Mouse (Mus musculus): Measurements from ENCODE around the gene Flywch1. TPM values are rescaled to one million over a fixed set of nuclear protein-coding genes. Genes with fewer than 3 reads are reported as not detected.

The Flywch1 gene
- polyA plus RNA-seq, 1 experiment from 2014 or later: 13.0 TPM

DNA sequence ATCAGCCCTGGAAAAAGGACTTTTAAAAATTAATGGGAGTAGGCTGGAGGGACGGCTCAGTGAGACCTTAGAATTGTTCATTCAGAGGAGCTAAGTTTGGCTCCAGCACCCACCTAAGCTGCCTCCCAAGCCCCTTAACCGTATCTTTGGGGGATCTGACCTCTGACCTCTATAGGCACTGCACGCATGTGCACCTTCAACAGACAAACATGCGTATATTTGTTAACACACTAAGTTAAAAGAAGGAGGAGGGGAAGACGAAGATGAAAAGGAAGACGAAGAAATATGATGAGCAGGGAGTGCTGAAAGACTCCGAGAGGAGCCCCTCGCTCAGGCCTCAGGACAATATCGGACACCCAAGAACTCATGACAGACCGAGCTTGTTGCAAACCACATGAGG, 30.2 kb upstream of the Flywch1 start:
- WGBS (ENCODE audit: insufficient replicate concordance): 82% methylated on average over 10 of the region's 10 CpGs
- peak overlapping the region; percentile 22; the same call in 1 of the 2 replicates for H3K9ac ChIP-seq
- peak overlapping the region; percentile 82 for H3K4me2 ChIP-seq
- DNase-seq (no peak), ATAC-seq (ENCODE audit: low read depth) (no peak)
- H3K27ac ChIP-seq: no peak overlapping the region
- peak overlapping the region; percentile 94 for H3K4me3 ChIP-seq (replicated peaks)
- no peaks in the 10 kb centered on the region for H3K9me3 ChIP-seq (replicated peaks)
- no peaks in the 10 kb centered on the region for H3K27me3 ChIP-seq
- H3K36me3 ChIP-seq: peaks cover 1% of the 10 kb centered on the region
- peaks cover 30% of the 10 kb centered on the region for H3K4me1 ChIP-seq (replicated peaks)

DNA sequence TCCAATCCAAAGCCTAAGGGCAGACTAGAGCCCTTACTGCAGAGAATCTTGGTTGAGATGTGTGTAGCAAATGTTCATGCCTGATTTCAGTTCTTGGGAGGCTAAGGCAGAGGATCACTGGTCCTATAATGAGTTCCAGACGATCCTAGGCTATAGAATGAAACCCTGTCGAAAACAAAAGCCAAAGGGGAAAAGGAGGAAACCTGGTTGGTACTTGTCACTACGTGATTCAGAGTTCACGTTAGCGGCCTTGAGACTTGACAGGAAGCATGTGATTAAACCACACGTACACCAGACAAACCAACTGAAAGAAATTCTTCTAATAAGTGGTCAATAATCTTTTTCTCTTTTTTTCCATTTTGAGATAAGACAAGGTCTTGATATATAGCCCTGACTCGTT, 25.9 kb upstream of the Flywch1 start:
- 38% methylated on average over 7 of the region's 7 CpGs for WGBS (ENCODE audit: insufficient replicate concordance)
- H3K36me3 ChIP-seq: no peaks in the 10 kb centered on the region
- no peaks in the 10 kb centered on the region for H3K9me3 ChIP-seq (replicated peaks)
- DNase-seq: no peak
- H3K4me3 ChIP-seq (replicated peaks): no peak overlapping the region
- H3K27ac ChIP-seq: no peak overlapping the region
- no peak overlapping the region for H3K9ac ChIP-seq
- ATAC-seq (ENCODE audit: low read depth): no peak
- H3K27me3 ChIP-seq: no peaks in the 10 kb centered on the region
- no peak overlapping the region for H3K4me2 ChIP-seq
- peaks cover 8% of the 10 kb centered on the region for H3K4me1 ChIP-seq (replicated peaks)

DNA sequence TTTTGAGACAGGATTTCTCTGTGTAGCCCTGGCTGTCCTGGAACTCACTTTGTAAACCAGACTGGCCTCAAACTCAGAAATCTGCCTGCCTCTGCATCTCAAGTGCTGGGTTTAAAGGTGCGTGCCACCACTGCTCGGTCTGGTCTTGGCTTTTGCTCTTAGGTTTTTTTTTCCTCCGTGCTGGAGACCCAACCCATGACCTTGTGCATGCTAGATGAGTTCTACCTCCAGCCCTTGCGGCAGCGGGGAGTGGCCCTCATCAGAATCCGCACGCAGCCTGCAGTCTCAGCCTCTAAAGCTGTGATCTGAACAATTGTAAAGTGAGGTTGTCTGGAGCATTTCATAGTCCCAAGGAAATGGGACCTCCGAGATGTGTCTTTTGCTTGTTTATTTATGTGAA, 23.9 kb upstream of the Flywch1 start:
- ATAC-seq (ENCODE audit: low read depth) (no peak), DNase-seq (no peak)
- H3K27me3 ChIP-seq: no peaks in the 10 kb centered on the region
- no peak overlapping the region for H3K4me3 ChIP-seq (replicated peaks)
- H3K9me3 ChIP-seq (replicated peaks): no peaks in the 10 kb centered on the region
- H3K4me1 ChIP-seq (replicated peaks): peaks cover 19% of the 10 kb centered on the region
- WGBS (ENCODE audit: insufficient replicate concordance): 79% methylated on average over 8 of the region's 8 CpGs
- no peak overlapping the region for H3K4me2 ChIP-seq
- H3K9ac ChIP-seq: no peak overlapping the region
- H3K36me3 ChIP-seq: no peaks in the 10 kb centered on the region
- no peak overlapping the region for H3K27ac ChIP-seq

DNA sequence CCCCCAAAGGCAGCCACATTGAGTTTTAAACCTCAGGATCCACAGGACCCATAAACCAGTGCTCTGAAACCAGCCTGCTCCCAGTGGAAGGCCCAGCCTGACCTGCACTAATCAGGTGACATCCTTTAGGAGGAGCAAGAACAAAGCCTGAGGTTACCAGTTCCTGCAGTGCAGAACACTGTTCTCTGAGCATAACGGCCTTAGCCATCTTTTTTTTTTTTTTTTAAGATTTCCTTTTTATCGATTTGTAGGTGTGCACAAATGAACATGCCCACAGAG, 19.6 kb upstream of the Flywch1 start:
- H3K4me2 ChIP-seq: peak overlapping the region; percentile 86
- H3K27ac ChIP-seq: peak overlapping the region; percentile 75; the same call in 1 of the 2 replicates
- peak overlapping the region; percentile 65 for H3K4me3 ChIP-seq (replicated peaks)
- H3K4me1 ChIP-seq (replicated peaks): peaks cover 40% of the 10 kb centered on the region
- WGBS (ENCODE audit: insufficient replicate concordance): 50% methylated on average over 2 of the region's 2 CpGs
- no peaks in the 10 kb centered on the region for H3K36me3 ChIP-seq
- H3K9ac ChIP-seq: peak overlapping the region; percentile 83
- no peaks in the 10 kb centered on the region for H3K9me3 ChIP-seq (replicated peaks)
- H3K27me3 ChIP-seq: no peaks in the 10 kb centered on the region
- no peak; the same call in 1 of the 2 replicates for ATAC-seq (ENCODE audit: low read depth)
- DNase-seq: no peak

DNA sequence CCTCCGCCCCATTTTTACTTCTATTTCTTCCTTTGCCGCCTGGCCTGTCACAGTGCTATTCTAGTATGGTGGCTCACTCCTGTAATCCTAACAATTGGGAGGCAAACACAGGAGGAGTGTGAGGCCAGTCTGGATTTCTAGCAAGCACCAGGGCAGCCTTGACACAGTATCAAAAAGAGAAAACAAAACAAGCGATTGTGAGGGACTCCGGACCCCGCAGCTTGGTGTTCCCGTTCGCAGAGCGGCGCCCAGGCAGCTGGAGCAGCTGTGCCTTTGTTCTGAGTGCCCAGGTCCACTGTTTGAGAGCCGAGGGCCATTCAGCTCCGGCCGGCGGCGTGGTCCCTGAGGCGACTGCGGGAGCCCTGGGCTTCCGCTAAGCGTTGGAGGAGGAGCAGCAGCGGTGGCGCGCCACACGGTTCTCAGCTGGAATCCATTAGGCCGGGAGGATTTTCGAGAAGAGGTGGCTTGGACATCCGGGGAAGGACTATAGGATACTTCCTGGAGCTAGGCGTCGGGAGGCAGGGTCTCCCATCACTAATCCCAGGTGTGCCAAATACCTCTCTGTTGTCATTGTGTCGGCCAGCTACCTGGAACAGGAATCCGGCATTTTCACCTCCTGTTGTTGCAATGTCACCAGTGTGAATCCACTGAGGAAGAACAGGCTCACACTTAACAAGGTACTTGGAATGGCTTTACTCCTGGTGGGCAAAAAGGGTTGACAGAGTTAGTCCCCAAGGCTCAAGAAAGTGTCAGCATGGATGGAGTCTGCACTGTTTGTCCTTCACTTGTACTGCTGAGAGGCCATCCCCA, 19.1 kb upstream of the Flywch1 start, which contains the start of gene Srrm2:
Gene Srrm2 (plus strand): TSS at position 264 of the 810 bp plus-strand sequence.
- DNase-seq (no peak), ATAC-seq (ENCODE audit: low read depth) (peak; percentile 54)
- Histone ChIP-seq H3K27me3 (peaks cover 2% of the 10 kb centered on the region; the same call in 1 of the 2 replicates), H3K4me2 (peak within 1 kb of the TSS; percentile 86), H3K4me3 (replicated peaks) (peak within 1 kb of the TSS; percentile 65), H3K36me3 (no peaks in the 10 kb centered on the region), H3K27ac (peak within 1 kb of the TSS; percentile 75), H3K9me3 (replicated peaks) (no peaks in the 10 kb centered on the region), H3K9ac (peak within 1 kb of the TSS; percentile 83), H3K4me1 (replicated peaks) (peaks cover 45% of the 10 kb centered on the region)
- WGBS (ENCODE audit: insufficient replicate concordance): 4% methylated on average over 29 of the region's 29 CpGs

DNA sequence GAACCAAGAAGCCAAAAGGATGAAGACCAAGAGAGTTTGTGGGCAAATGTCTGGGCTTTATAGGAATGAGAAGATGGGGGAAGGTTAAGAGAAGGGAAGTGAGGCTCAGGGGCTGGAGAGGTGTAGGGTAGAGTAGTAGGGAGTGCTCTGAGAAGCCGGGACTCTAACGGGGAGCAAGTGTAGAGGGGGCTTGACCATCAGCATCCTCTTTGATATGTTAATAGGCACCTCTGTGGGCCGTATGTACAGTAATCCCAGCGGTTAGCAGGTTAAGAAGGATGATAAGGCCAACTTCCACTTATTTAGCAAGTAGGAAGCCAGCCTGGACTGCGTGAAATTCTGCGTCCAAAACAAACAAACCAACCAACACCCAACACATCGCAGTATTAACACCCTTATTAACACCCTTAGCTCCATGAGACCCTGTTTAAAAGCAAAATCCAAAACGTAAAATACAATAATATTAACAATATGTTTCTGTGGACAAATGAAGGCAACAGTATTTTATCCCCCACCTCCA, 18.4 kb upstream of the Flywch1 start:
- peak overlapping the region; percentile 65 for H3K4me3 ChIP-seq (replicated peaks)
- H3K4me2 ChIP-seq: peak overlapping the region; percentile 86
- DNase-seq: no peak
- peak overlapping the region; percentile 75 for H3K27ac ChIP-seq
- ATAC-seq (ENCODE audit: low read depth): peak; percentile 9; the same call in 1 of the 2 replicates
- WGBS (ENCODE audit: insufficient replicate concordance): 12% methylated on average over 8 of the region's 8 CpGs
- no peaks in the 10 kb centered on the region for H3K36me3 ChIP-seq
- peak overlapping the region; percentile 83 for H3K9ac ChIP-seq
- peaks cover 7% of the 10 kb centered on the region; the same call in 1 of the 2 replicates for H3K27me3 ChIP-seq
- H3K9me3 ChIP-seq (replicated peaks): no peaks in the 10 kb centered on the region
- peaks cover 48% of the 10 kb centered on the region for H3K4me1 ChIP-seq (replicated peaks)

DNA sequence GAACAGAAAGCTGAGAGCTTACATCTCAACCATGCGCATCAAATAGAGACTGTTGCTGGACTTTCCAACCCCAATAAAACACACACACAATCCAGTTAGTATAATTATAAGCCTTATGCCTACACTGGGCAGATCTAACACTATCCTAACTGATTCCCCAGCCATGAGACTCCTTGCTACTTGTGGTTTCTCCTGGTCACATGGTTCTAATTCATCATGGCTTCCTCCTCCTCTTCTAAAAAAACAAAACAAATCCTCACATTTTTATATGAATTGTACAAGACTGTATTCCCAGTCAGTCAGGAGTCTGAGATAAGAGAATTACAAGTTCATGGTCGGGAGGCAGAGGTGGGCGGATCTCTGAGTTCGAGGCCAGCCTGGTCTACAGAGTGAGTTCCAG, 17.6 kb upstream of the Flywch1 start:
- no peak overlapping the region for H3K4me2 ChIP-seq
- H3K9ac ChIP-seq: no peak overlapping the region
- H3K36me3 ChIP-seq: no peaks in the 10 kb centered on the region
- peaks cover 7% of the 10 kb centered on the region; the same call in 1 of the 2 replicates for H3K27me3 ChIP-seq
- H3K9me3 ChIP-seq (replicated peaks): no peaks in the 10 kb centered on the region
- ATAC-seq (ENCODE audit: low read depth): no peak
- WGBS (ENCODE audit: insufficient replicate concordance): 52% methylated on average over 4 of the region's 4 CpGs
- no peak for DNase-seq
- H3K27ac ChIP-seq: no peak overlapping the region
- H3K4me3 ChIP-seq (replicated peaks): no peak overlapping the region
- peaks cover 48% of the 10 kb centered on the region for H3K4me1 ChIP-seq (replicated peaks)

DNA sequence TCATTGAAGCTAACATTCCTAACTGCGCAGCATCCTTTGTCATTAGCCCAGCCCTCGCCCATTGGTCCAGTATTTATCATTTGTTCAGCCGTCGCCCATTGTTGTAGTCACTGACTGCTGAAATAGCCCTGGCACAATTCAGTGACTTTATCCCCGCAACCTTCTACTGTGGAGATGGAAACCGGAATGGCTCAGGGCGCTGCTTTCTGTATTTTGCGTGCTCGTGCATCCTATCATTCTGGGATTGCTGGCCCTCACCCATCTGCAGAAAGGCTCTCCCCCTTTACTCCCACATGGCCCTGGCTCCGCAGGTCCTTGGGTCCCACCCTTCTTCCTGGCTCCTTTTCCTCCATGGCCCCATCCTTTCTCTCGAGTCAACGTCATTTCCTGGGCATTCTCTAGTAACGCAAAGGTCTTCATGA, 15.1 kb upstream of the Flywch1 start:
- WGBS (ENCODE audit: insufficient replicate concordance): 35% methylated on average over 13 of the region's 13 CpGs
- Histone ChIP-seq H3K9me3 (replicated peaks) (no peaks in the 10 kb centered on the region), H3K36me3 (no peaks in the 10 kb centered on the region), H3K4me1 (replicated peaks) (peaks cover 40% of the 10 kb centered on the region), H3K27me3 (peaks cover 7% of the 10 kb centered on the region; the same call in 1 of the 2 replicates), H3K4me2 (peak overlapping the region; percentile 95), H3K9ac (peak overlapping the region; percentile 72; the same call in 1 of the 2 replicates), H3K4me3 (replicated peaks) (peak overlapping the region; percentile 65), H3K27ac (no peak overlapping the region)
- ATAC-seq (ENCODE audit: low read depth) (no peak), DNase-seq (no peak)

DNA sequence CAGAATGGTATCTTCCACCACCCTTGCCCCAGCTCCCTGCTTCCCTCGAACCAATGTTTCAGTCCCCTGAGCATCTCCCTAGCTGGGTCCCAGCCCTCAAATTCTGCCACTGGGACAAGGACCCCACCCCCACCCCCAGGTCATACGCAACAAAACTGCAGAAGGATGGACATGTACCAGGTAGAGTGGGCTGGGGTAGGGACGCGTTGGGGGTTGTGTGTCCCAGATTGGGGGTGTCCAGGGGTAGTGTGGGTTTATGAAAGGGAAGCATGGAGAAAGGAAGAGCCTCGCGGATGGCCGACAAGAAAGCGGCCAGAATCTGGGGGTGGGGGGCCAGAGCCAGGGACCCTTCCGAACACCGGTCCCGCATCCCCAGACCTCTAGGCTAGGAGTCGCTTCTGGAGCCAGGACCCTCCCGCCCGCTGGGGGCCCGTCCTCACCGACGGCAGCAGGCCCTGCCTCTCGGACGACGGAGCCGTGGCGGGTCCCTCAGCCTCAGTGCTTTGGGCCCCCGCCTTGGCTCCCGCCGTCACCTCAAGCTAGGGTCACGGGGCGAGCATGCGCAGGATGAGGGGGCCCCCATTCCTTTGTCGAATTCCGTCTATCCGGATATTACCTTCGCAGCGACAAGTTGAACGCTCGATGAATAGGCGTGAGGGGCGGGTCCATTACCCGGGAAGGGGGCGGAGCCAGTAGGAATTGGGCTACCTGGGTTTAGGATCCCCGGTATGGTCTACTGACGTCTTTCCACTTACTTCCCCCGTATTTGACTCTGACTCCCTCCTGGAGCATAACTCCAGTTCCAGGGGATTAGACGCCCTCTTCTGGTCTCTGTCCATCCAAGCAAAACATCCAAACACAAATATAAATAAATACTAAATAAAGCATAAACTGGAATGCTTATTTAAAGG, 14.4 kb upstream of the Flywch1 start, which contains the start of gene Flywch2:
Gene Flywch2 (minus strand): TSS at position 521 of the 911 bp plus-strand sequence.
- no peaks in the 10 kb centered on the region for H3K36me3 ChIP-seq
- H3K27me3 ChIP-seq: peaks cover 9% of the 10 kb centered on the region; the same call in 1 of the 2 replicates
- peak within 1 kb of the TSS; percentile 95 for H3K4me2 ChIP-seq
- H3K9me3 ChIP-seq (replicated peaks): no peaks in the 10 kb centered on the region
- DNase-seq (peak; percentile 72), ATAC-seq (ENCODE audit: low read depth) (peak; percentile 75)
- peak within 1 kb of the TSS; percentile 65 for H3K4me3 ChIP-seq (replicated peaks)
- peaks cover 34% of the 10 kb centered on the region for H3K4me1 ChIP-seq (replicated peaks)
- 7% methylated on average over 43 of the region's 43 CpGs for WGBS (ENCODE audit: insufficient replicate concordance)
- H3K27ac ChIP-seq: no peak within 1 kb of the TSS
- H3K9ac ChIP-seq: peak within 1 kb of the TSS; percentile 72

DNA sequence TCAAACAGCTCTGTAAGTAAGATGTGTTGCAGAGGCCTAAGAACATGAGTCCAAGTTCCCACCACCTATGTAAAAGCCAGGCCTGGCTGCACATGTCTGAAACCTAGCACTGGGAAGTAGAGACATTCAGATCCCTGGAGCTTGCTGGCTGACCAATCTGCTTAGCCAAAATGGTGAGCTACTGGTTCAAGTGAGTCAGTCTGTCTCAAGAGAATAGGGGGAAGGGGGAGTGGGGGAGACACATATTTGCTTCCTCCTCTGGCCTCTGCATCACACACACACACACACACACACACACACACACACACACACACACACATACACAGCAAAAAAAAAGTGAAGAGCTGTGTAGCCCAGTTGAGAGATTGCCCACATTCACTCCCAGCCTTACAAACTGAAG, 11.9 kb upstream of the Flywch1 start:
- Histone ChIP-seq H3K4me3 (replicated peaks) (no peak overlapping the region), H3K27me3 (peaks cover 11% of the 10 kb centered on the region; the same call in 1 of the 2 replicates), H3K9me3 (replicated peaks) (no peaks in the 10 kb centered on the region), H3K4me2 (no peak overlapping the region), H3K27ac (no peak overlapping the region), H3K4me1 (replicated peaks) (peaks cover 15% of the 10 kb centered on the region), H3K36me3 (no peaks in the 10 kb centered on the region), H3K9ac (no peak overlapping the region)
- ATAC-seq (ENCODE audit: low read depth) (no peak), DNase-seq (no peak)

DNA sequence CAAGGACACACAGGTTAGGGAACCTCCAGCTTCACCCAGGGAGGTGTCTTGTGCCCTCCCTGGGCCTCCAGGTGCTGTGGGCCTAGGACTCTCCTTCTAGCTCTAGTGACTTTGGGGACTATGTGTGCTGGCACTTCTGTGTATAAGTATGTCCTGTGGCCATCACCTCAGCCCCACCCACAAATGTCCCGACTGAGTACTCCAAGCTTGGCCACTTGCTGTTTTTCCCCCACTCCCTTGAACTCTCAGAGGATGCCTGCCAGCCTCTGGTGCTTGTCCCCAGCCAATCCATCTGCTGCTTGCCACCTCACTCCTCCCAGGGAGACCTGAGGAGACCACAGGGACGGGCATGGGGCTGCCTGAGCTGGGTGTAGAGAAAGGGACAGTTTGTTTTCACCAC, 7.0 kb upstream of the Flywch1 start:
- peaks cover 5% of the 10 kb centered on the region for H3K4me1 ChIP-seq (replicated peaks)
- H3K27me3 ChIP-seq: 0 out of 2 replicates have a peak, but pooled peaks cover 4% of the 10 kb centered on the region
- no peak for DNase-seq
- H3K36me3 ChIP-seq: no peaks in the 10 kb centered on the region
- H3K9me3 ChIP-seq (replicated peaks): no peaks in the 10 kb centered on the region
- no peak overlapping the region for H3K27ac ChIP-seq
- no peak for ATAC-seq (ENCODE audit: low read depth)
- 44% methylated on average over 2 of the region's 2 CpGs for WGBS (ENCODE audit: insufficient replicate concordance)
- no peak overlapping the region for H3K9ac ChIP-seq
- no peak overlapping the region for H3K4me2 ChIP-seq
- H3K4me3 ChIP-seq (replicated peaks): no peak overlapping the region
